8 mouse cellular contexts compared by ENCODE assay signal in the genomic region with DNA sequence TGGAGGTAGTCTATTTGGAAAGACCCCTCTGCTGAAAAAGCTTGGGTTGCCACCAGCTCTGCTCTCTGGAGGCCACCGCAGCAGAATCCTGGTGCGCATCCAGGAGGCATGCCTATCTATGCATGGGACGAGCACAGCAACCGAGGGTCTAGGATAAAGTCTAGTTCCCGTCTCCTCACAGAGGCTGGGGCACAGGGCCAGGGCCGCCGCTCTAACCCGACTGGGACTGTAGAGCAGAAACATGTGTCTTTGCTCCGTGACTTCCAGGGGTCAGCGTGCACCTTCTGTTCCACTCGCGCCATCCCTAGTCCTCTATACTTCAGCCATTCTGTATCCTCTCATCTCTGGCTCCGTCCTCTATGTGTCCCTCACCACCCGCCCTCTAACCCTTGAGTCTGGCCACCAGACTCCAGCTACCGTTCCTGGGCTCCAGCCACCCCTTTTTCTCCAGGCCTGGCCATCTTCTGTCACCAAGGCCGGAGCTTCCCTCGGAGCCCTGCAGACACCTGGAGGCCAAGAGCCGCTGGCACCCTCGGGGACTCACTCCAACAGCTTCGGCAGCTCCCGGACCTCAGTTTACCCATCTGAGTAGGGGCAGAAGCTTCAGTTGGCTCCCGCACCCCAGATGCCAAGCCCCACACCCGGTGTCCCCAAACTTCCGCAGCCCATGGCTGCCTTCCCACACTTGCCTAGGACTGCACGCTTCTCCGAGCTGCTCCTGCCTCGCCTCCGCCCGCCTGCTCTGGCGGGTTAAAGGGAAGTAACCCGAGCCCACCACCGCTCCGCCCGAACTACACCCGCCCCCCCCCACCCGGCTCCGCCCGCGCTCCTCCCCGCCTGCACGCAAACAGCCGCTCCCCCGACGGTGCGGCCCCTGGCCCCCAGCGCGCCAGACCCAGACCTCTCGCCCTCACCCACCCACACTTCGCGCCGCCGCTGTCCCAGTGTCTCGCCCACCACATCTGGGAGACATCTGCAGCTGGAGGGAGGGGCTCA. TPM values are rescaled to one million over a fixed set of nuclear protein-coding genes. Genes with fewer than 3 reads are reported as not detected.
A peak's percentile ranks its signal among the peaks of the same experiment; 100 is the strongest.
DNase-seq lines count a peak whose midpoint lies in the region; ATAC-seq and TF ChIP-seq lines count a peak whose summit lies in the region.

No protein-coding gene starts in this region.

- no peak overlapping the region for H3K27ac ChIP-seq in kidney, adult 2 months (ENCODE audit: insufficient read depth, low read depth, low read length)
- H3K27ac ChIP-seq in heart, embryonic 12.5 days (ENCODE audit: poor library complexity, severe bottlenecking) = no peak overlapping the region
- peak overlapping the region; percentile 79 for H3K27ac ChIP-seq in limb, embryonic 12.5 days
- H3K27ac ChIP-seq in midbrain, embryonic 13.5 days = no peak overlapping the region

- no peaks in the 10 kb centered on the region for H3K36me3 ChIP-seq in kidney, adult 2 months (ENCODE audit: control insufficient read depth, insufficient read depth, low read length)
- H3K36me3 ChIP-seq in heart, embryonic 12.5 days = no peaks in the 10 kb centered on the region
- H3K36me3 ChIP-seq in limb, embryonic 12.5 days = no peaks in the 10 kb centered on the region
- no peaks in the 10 kb centered on the region for H3K36me3 ChIP-seq in midbrain, embryonic 13.5 days

- no peak for TF ChIP-seq POLR2A in kidney, adult 2 months (IDR thresholded peaks at IDR 0.05; ENCODE audit: low read depth, low read length)

- no peak for TF ChIP-seq CTCF in kidney, adult 2 months (conservative IDR thresholded peaks at IDR 0.05; ENCODE audit: insufficient read depth, insufficient read length, low read depth, low read length)

- ATAC-seq in heart, embryonic 12.5 days (ENCODE audit: insufficient number of reproducible peaks, low FRiP score) = peak; percentile 73
- peak; percentile 84 for ATAC-seq in limb, embryonic 12.5 days (ENCODE audit: insufficient number of reproducible peaks, insufficient read depth, low FRiP score, low TSS enrichment, low read depth)
- no peak for ATAC-seq in midbrain, embryonic 13.5 days

- H3K9me3 ChIP-seq in heart, embryonic 12.5 days (replicated peaks) = no peaks in the 10 kb centered on the region
- no peaks in the 10 kb centered on the region for H3K9me3 ChIP-seq in limb, embryonic 12.5 days
- no peaks in the 10 kb centered on the region for H3K9me3 ChIP-seq in midbrain, embryonic 13.5 days

- H3K4me3 ChIP-seq in kidney, adult 2 months (ENCODE audit: insufficient read depth, low read depth, low read length) = peak overlapping the region; percentile 40
- H3K4me3 ChIP-seq in heart, embryonic 12.5 days = peak overlapping the region; percentile 51
- peak overlapping the region; percentile 51 for H3K4me3 ChIP-seq in limb, embryonic 12.5 days (replicated peaks)
- peak overlapping the region; percentile 34 for H3K4me3 ChIP-seq in midbrain, embryonic 13.5 days (replicated peaks)

- H3K9ac ChIP-seq in heart, embryonic 12.5 days = peak overlapping the region; percentile 74
- H3K9ac ChIP-seq in limb, embryonic 12.5 days (replicated peaks) = peak overlapping the region; percentile 60
- peak overlapping the region; percentile 48; the same call in 1 of the 2 replicates for H3K9ac ChIP-seq in midbrain, embryonic 13.5 days (replicated peaks)

- peak overlapping the region; percentile 84 for H3K4me2 ChIP-seq in heart, embryonic 12.5 days
- peak overlapping the region; percentile 84 for H3K4me2 ChIP-seq in limb, embryonic 12.5 days
- peak overlapping the region; percentile 55 for H3K4me2 ChIP-seq in midbrain, embryonic 13.5 days (replicated peaks)

- WGBS in kidney, adult 2 months = 15% methylated on average over 52 of the region's 53 CpGs
- 6% methylated on average over 53 of the region's 53 CpGs for WGBS in heart, embryonic 12.5 days
- WGBS in limb, embryonic 12.5 days = 5% methylated on average over 53 of the region's 53 CpGs
- WGBS in midbrain, embryonic 13.5 days = 12% methylated on average over 52 of the region's 53 CpGs

- no peak for DNase-seq in kidney, adult 2 months
- DNase-seq in kidney, adult 8-10 months = no peak
- peak; percentile 58 for DNase-seq in embryo, embryonic 11.5 days (ENCODE audit: low read depth, low spot score)
- DNase-seq in spleen, postnatal 36 days (ENCODE audit: low spot score in 2 of 2) = no peak
- DNase-seq in frontal cortex, adult 2 months (ENCODE audit: extremely low spot score in 1 of 2, low spot score in 1 of 2) = no peak

- peaks cover 6% of the 10 kb centered on the region for H3K4me1 ChIP-seq in kidney, adult 2 months (ENCODE audit: control insufficient read depth, insufficient read depth, low read length)
- H3K4me1 ChIP-seq in heart, embryonic 12.5 days (replicated peaks) = peaks cover 26% of the 10 kb centered on the region
- H3K4me1 ChIP-seq in limb, embryonic 12.5 days (replicated peaks) = peaks cover 26% of the 10 kb centered on the region
- peaks cover 8% of the 10 kb centered on the region for H3K4me1 ChIP-seq in midbrain, embryonic 13.5 days (replicated peaks)

- H3K27me3 ChIP-seq in kidney, adult 2 months (replicated peaks; ENCODE audit: control insufficient read depth, insufficient read depth, low read length) = no peaks in the 10 kb centered on the region
- H3K27me3 ChIP-seq in heart, embryonic 12.5 days (replicated peaks) = peaks cover 8% of the 10 kb centered on the region
- no peaks in the 10 kb centered on the region for H3K27me3 ChIP-seq in limb, embryonic 12.5 days
- peaks cover 34% of the 10 kb centered on the region for H3K27me3 ChIP-seq in midbrain, embryonic 13.5 days

RNA-seq across cellular contexts. Expression of gene Anpep, which starts 13.1 kb away (rescaled TPM):
- 170 and 175 TPM in 2 replicates for polyA plus RNA-seq in kidney, adult 2 months (2012; rRNA removed)
- polyA plus RNA-seq in heart, embryonic 12.5 days (2016; fragmentation: Nextera tagmentation; extraction: Ambion mirVana) = 6.7 and 9.7 TPM in 2 replicates
- polyA plus RNA-seq in limb, embryonic 12.5 days (2016; fragmentation: Nextera tagmentation; extraction: Ambion mirVana) = 10.6 and 11.9 TPM in 2 replicates
- polyA plus RNA-seq in midbrain, embryonic 13.5 days (2015; fragmentation: Nextera tagmentation; extraction: Ambion mirVana) = 1.9 and 2.1 TPM in 2 replicates
- 5.4 and 5.9 TPM in 2 replicates for polyA plus RNA-seq in frontal cortex, adult 2 months (2012; rRNA removed)

RNA-seq across cellular contexts. Expression of gene Mesp2, which starts 37.2 kb away (rescaled TPM):
- polyA plus RNA-seq in kidney, adult 2 months (2012; rRNA removed) = 0.28 and 0.35 TPM in 2 replicates
- 0.17 and 0.37 TPM in 2 replicates for polyA plus RNA-seq in heart, embryonic 12.5 days (2016; fragmentation: Nextera tagmentation; extraction: Ambion mirVana)
- polyA plus RNA-seq in limb, embryonic 12.5 days (2016; fragmentation: Nextera tagmentation; extraction: Ambion mirVana) = 0.14 and 0.32 TPM in 2 replicates
- 0.57 and 0.65 TPM in 2 replicates for polyA plus RNA-seq in midbrain, embryonic 13.5 days (2015; fragmentation: Nextera tagmentation; extraction: Ambion mirVana)
- 0.78 and 0.88 TPM in 2 replicates for polyA plus RNA-seq in frontal cortex, adult 2 months (2012; rRNA removed)

RNA-seq across cellular contexts. Expression of gene Mesp1, which starts 54.2 kb away (rescaled TPM):
- polyA plus RNA-seq in kidney, adult 2 months (2012; rRNA removed) = 0.07 TPM in 1 of 2 replicates, not detected in the other
- not detected in 2 replicates for polyA plus RNA-seq in heart, embryonic 12.5 days (2016; fragmentation: Nextera tagmentation; extraction: Ambion mirVana)
- polyA plus RNA-seq in limb, embryonic 12.5 days (2016; fragmentation: Nextera tagmentation; extraction: Ambion mirVana) = not detected in 2 replicates
- not detected in 2 replicates for polyA plus RNA-seq in midbrain, embryonic 13.5 days (2015; fragmentation: Nextera tagmentation; extraction: Ambion mirVana)
- polyA plus RNA-seq in frontal cortex, adult 2 months (2012; rRNA removed) = 0.16 and 0.19 TPM in 2 replicates

Comparison
In these comparisons a context has a peak if more than half of its experiments do, and no peak if none do; other contexts are left out.
1. RNA of gene Anpep, which starts 13.1 kb away (polyA plus RNA-seq): 170 to 175 TPM in kidney, adult 2 months; 10.6 to 11.9 TPM in limb, embryonic 12.5 days, 6.7 to 9.7 TPM in heart, embryonic 12.5 days, 5.4 to 5.9 TPM in frontal cortex, adult 2 months and 1.9 to 2.1 TPM in midbrain, embryonic 13.5 days; every median in the first group is over 10 times any median in the second.
2. Peak in every context shown above with its lines, with median percentiles within 50 percentile points of each other: H3K4me3 ChIP-seq, H3K4me2 ChIP-seq and H3K9ac ChIP-seq.